Mouse (Mus musculus) hindbrain, embryonic 13.5 days (tissue): ENCODE measurements around the gene Slfn14. TPM values are rescaled to one million over a fixed set of nuclear protein-coding genes. Genes with fewer than 3 reads are reported as not detected.
"Not testable (repeated sequence)": the region's sequence is repeated elsewhere in the genome, so short reads cannot be mapped to it uniquely, and the experiment has no call there.

ENCODE experiments used
- ATAC-seq: fragments of 200-750 bp; cut with Nextera tagmentation; 2 replicates; pipeline ENCODE4 v1.8.0; 2017; ENCODE audit warnings: moderate TSS enrichment; ENCODE audit not compliant: low FRiP score
- H3K27ac ChIP-seq: fragments of 300-500 bp; sonication (generic); 2 replicates; pipeline ENCODE4 v1.5.1; 2015; ENCODE audit warnings: inconsistent platforms, mild to moderate bottlenecking, moderate library complexity
- H3K27me3 ChIP-seq: fragments of 300-500 bp; sonication (generic); 2 replicates; pipeline ENCODE4 v1.6.1; 2015; ENCODE audit warnings: mild to moderate bottlenecking, inconsistent platforms
- H3K36me3 ChIP-seq: fragments of 300-500 bp; sonication (generic); 2 replicates; pipeline ENCODE4 v1.6.1; 2015; ENCODE audit warnings: mild to moderate bottlenecking, inconsistent platforms
- H3K4me1 ChIP-seq: fragments of 300-500 bp; sonication (generic); replicated peaks from 2 replicates; pipeline ENCODE4 v1.6.1; 2015; ENCODE audit warnings: inconsistent platforms
- H3K4me2 ChIP-seq: fragments of 300-500 bp; sonication (generic); 2 replicates; pipeline ENCODE4 v1.6.1; 2015; ENCODE audit warnings: inconsistent platforms, mild to moderate bottlenecking, moderate library complexity
- H3K4me3 ChIP-seq: fragments of 300-500 bp; sonication (generic); 2 replicates; pipeline ENCODE4 v1.5.1; 2015; ENCODE audit warnings: mild to moderate bottlenecking, inconsistent platforms
- H3K9ac ChIP-seq: fragments of 300-500 bp; sonication (generic); 2 replicates; pipeline ENCODE4 v1.6.1; 2015; ENCODE audit warnings: mild to moderate bottlenecking, inconsistent platforms
- H3K9me3 ChIP-seq: fragments of 300-500 bp; sonication (generic); 2 replicates; pipeline ENCODE4 v1.6.1; 2016; ENCODE audit warnings: inconsistent platforms
- WGBS: fragments of 180-500 bp; shearing (Covaris S2); methylation state at CpG from one replicate; pipeline ENCODE4 v1.1.7; 2015; 5-methylcytosine and 5-hydroxymethylcytosine counted together
- polyA plus RNA-seq: library from polyadenylated mRNA; unstranded; fragments of >200 nt; fragmentation: Nextera tagmentation; extraction: Ambion mirVana; gene quantifications from 2 replicates; pipeline ENCODE4 v1.2.1, GENCODE M21; 2015

Slfn14 gene
- 0.04 and 0.17 TPM in 2 replicates for polyA plus RNA-seq

DNA sequence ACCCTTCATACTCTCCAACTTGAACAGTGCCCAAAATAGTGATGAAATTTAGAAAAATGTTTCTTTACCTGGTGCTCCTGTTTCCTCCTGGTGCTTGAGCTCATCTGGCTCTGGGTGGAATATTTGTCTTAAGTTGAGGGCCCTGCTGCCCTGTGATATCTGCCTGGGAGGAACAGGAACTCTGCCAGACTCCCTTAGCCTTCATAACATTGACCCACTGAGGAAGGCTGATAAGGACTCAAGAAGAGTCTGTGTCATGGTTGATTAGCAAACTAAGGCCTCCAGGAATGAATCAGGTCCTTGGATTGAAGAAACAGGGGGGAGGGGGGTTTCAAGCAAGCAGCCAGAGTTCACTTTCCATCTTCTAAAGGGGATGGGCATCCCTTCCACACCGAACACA lies at the start of gene Slfn14:
Slfn14 (minus strand) TSS at position 161 of the 400 bp plus-strand sequence.
- Histone ChIP-seq H3K27me3 (no peaks in the 10 kb centered on the region; the same call in 1 of the 2 replicates), H3K9ac (no peak within 1 kb of the TSS), H3K9me3 (no peaks in the 10 kb centered on the region), H3K27ac (no peak within 1 kb of the TSS), H3K36me3 (no peaks in the 10 kb centered on the region), H3K4me2 (no peak within 1 kb of the TSS), H3K4me3 (no peak within 1 kb of the TSS), H3K4me1 (peaks cover 5% of the 10 kb centered on the region)
- ATAC-seq: no peak
- WGBS: 90% methylated on average over 1 of the region's 1 CpGs

DNA sequence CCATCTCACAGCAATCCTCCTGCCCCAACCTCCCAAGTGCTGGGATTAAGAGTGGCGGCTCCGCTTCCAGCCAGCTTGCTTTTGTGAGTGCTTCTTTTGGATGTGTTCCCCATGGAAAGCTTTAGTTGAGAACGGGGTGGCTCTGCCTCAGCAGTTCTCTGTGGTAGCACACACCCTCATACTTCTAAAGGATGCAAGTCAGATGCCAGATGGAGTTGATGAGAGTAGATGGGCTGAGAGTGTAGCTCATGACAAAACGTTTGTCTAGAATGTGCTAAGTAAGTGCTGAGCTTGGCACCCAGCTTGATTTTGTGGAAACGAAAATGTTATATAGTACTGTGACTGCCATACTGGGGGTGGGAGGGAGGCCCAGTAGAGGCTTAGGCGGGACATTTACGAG lies 49.3 kb upstream of the Slfn14 start:
- Histone ChIP-seq H3K4me3 (no peak overlapping the region), H3K36me3 (peaks cover 70% of the 10 kb centered on the region)
- no peak for ATAC-seq

DNA sequence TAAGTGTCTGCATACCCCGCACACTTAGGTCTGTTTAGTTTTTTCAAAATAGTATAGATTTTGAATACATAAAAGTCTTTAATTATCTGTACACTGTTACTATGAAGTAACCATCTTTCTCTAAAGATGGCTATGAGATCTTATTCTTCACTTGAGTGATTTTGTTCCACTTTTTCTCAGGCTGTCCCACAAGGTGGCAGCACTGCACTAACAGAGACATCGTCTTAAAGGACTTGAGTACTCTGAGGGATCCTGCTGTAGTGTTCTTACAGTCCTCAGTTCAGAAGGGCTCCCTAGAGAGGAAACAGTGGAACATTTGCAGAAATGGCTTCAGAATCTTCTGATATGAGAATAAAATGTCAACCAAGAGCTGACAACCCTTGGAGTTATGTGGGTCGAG lies 40.9 kb upstream of the Slfn14 start:
- no peaks in the 10 kb centered on the region for H3K4me1 ChIP-seq
- no peak for ATAC-seq
- H3K9me3 ChIP-seq: no peaks in the 10 kb centered on the region
- no peak overlapping the region for H3K9ac ChIP-seq
- H3K27me3 ChIP-seq: no peaks in the 10 kb centered on the region
- no peak overlapping the region for H3K27ac ChIP-seq
- no peak overlapping the region for H3K4me3 ChIP-seq
- H3K36me3 ChIP-seq: peaks cover 68% of the 10 kb centered on the region
- WGBS: 62% methylated on average over 3 of the region's 3 CpGs
- no peak overlapping the region for H3K4me2 ChIP-seq

More for the DNA sequence above, 49.3 kb upstream of the Slfn14 start:
- Histone ChIP-seq H3K27ac (no peak overlapping the region), H3K4me1 (no peaks in the 10 kb centered on the region), H3K27me3 (no peaks in the 10 kb centered on the region), H3K9me3 (no peaks in the 10 kb centered on the region), H3K4me2 (no peak overlapping the region), H3K9ac (no peak overlapping the region)
- 88% methylated on average over 7 of the region's 7 CpGs for WGBS

DNA sequence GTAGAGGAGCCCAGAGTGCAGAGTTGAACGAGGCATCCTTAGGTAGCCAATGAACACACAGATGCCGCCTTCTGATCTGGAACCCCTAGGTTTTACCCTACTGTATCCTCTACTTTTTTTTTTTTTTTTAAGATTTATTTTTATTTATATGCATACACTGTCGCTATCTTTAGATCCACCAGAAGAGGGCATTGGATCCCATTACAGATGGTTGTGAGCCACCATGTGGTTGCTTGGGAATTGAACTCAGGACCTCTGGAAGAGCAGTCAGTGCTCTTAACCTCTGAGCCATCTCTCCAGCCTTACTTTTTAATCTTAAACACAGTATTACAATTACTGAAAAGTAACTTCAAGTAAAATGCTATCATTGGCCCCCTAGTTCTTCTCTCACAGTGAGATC lies 40.2 kb upstream of the Slfn14 start:
- H3K9me3 ChIP-seq, H3K27ac ChIP-seq, H3K4me3 ChIP-seq, H3K4me1 ChIP-seq, H3K4me2 ChIP-seq, H3K9ac ChIP-seq, ATAC-seq, H3K27me3 ChIP-seq: not testable (repeated sequence)
- WGBS: 86% methylated on average over 3 of the region's 3 CpGs
- H3K36me3 ChIP-seq: peaks cover 75% of the 10 kb centered on the region

DNA sequence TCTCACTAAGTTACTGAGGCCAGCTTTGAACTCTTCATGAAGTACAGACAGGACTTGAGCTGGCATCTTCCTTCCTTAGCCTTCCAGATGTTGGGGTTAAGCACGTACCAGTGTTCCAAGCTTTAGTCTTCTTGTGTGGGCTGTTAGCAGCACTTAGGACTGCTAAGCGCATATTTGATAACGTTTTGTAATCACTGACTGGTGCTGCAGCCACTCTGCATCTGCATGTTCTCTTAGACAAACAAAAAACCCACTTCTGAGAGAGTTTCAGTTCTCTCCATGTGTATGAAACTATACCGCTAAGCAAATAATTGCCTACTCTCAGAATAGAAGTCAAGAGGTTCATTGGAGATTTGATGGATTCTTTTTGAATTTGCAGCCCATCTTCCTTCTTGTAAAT lies 32.5 kb upstream of the Slfn14 start:
- 93% methylated on average over 4 of the region's 4 CpGs for WGBS
- H3K9me3 ChIP-seq: no peaks in the 10 kb centered on the region
- no peak for ATAC-seq
- no peaks in the 10 kb centered on the region for H3K27me3 ChIP-seq
- no peak overlapping the region for H3K9ac ChIP-seq
- no peak overlapping the region for H3K4me2 ChIP-seq
- no peak overlapping the region for H3K4me3 ChIP-seq
- H3K36me3 ChIP-seq: peaks cover 83% of the 10 kb centered on the region
- no peak overlapping the region for H3K27ac ChIP-seq
- H3K4me1 ChIP-seq: no peaks in the 10 kb centered on the region

DNA sequence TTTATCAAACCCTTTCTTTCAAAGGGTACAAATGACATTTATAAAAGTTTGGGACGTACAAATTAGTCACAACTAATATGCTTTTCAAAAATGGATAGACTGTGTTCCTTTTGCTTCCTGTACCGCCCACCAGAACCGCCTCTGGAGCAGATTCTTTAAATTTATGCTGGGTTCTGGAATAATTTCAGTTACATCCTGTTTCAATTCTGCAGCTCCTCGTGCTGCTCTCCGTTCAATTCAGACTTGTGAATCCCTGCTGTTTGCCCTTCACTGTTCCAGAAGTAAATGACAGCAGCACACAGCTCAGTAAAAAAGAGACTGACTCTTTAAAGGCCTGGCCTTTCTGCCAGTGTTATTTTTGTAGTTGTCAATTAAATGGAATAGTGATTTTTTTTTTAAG lies 25.9 kb upstream of the Slfn14 start:
- Histone ChIP-seq H3K4me3 (no peak overlapping the region), H3K4me1 (no peaks in the 10 kb centered on the region), H3K27me3 (no peaks in the 10 kb centered on the region), H3K4me2 (no peak overlapping the region), H3K9me3 (no peaks in the 10 kb centered on the region), H3K36me3 (peaks cover 56% of the 10 kb centered on the region), H3K9ac (no peak overlapping the region), H3K27ac (no peak overlapping the region)
- 73% methylated on average over 5 of the region's 5 CpGs for WGBS
- no peak for ATAC-seq

DNA sequence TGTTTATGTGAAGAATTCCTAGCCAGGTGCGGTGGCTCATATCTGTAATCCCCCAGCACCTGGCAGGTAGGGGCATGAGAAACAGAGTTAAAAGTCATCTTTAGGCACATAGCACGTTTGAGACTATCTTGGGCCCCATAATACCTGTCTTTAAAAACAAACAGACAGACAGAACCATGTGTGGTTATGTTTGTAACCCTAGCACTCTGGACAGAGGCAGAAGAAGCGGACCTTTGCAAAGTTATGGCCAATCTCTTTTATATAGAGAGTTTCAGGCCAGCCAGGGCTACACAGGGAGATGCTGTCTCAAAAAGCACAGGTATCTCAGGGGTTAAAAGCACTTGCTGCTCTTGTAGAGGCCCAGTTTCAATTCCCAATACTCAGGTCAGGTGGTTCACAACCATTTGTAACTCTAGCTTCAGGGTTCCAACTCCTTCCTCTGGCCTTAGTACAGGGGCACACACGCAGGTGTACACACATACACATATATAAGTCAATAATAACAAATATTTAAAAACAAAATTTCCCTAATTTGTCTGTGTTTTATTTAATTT lies 20.3 kb upstream of the Slfn14 start:
- Histone ChIP-seq H3K4me3 (no peak overlapping the region), H3K9me3 (no peaks in the 10 kb centered on the region), H3K4me1 (peaks cover 40% of the 10 kb centered on the region), H3K36me3 (peaks cover 25% of the 10 kb centered on the region), H3K27ac (no peak overlapping the region), H3K9ac (no peak overlapping the region), H3K27me3 (no peaks in the 10 kb centered on the region), H3K4me2 (no peak overlapping the region)
- whole genome bisulfite sequencing: 83% methylated on average over 4 of the region's 4 CpGs
- no peak for ATAC-seq

DNA sequence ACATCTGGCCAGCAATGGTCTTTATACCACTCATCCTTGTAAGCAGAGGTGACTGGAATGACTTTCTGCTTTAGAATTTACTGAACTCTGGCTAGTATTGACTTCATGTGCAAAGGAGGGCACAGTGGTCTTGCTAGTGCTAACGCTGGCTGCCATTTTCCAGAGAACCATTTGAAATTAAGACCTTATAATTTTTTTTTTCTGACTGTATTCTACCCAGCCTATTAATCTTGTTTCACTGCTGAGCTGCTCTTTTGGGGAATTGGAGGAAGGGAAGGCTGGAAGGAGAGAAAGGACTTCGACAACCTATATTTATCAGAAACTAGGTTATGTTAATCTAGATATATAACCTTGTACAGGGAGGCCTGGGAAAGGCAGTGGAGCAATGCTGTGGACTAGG lies 18.0 kb upstream of the Slfn14 start:
- 85% methylated on average over 2 of the region's 2 CpGs for WGBS
- no peaks in the 10 kb centered on the region for H3K27me3 ChIP-seq
- H3K36me3 ChIP-seq: peaks cover 16% of the 10 kb centered on the region
- no peak overlapping the region for H3K27ac ChIP-seq
- peak overlapping the region; percentile 93 for H3K4me3 ChIP-seq
- H3K4me2 ChIP-seq: peak overlapping the region; percentile 68
- ATAC-seq: no peak
- peaks cover 40% of the 10 kb centered on the region for H3K4me1 ChIP-seq
- H3K9ac ChIP-seq: peak overlapping the region; percentile 97; the same call in 1 of the 2 replicates
- no peaks in the 10 kb centered on the region for H3K9me3 ChIP-seq

DNA sequence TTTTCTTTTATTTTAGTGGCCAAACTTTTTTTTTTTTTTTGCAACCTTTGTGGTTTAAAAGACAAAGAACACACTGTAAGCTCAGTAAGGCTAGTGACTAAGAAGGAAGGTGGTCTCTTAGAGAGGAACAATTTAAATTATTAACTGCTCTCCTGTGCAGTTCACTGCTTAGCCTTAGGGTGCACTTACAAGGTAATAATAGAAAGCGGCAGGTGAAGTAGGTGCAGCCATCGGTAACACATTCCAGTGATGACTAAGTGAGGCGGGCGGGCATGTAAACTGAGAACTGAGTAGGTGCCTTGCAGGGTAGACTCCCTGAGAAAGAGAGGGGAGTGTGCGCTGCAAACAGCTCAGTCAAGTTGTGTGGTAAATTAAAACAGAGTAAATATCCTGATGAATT lies 17.2 kb upstream of the Slfn14 start:
- no peak for ATAC-seq
- Histone ChIP-seq H3K36me3 (peaks cover 9% of the 10 kb centered on the region), H3K4me2 (peak overlapping the region; percentile 68), H3K27me3 (no peaks in the 10 kb centered on the region), H3K9ac (peak overlapping the region; percentile 97), H3K4me3 (peak overlapping the region; percentile 93), H3K27ac (no peak overlapping the region), H3K9me3 (no peaks in the 10 kb centered on the region), H3K4me1 (peaks cover 40% of the 10 kb centered on the region)
- 64% methylated on average over 5 of the region's 5 CpGs for WGBS

DNA sequence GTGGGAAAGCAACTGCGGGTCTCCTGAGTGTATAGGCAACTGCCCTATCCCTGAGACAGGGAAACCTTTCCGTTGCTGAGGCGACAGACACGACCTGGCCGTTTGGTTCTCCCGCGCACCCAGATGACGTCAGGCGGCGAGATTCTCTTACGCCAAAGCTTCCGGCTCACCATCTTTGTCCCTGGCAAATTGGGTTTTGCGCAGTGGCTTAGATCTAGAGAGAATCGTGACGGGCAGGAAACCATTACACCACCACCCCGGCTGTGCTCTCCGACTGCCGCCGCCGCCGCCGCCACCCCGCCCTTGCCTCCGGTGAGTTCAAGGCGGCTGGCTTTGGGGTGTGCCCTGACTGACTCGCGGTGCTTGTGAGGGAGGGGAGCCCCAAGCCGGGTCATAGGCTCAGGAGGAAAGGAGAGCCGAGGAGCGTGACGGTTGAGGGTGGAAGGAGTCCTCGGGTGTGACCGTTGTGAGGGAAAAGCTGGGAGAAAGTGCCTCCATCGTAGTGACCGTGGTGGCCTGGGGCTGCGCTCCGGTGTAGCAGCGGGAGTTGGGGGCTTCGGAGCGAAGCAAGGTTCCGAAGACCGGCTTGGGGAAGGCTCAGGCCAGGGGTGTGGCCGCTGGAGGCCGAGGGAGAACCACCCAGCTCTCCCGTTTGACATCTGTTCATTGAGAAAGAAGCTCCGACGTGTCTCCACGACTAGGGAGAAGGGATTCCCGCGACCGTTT lies 16.2 kb upstream of the Slfn14 start, which contains the start of gene Pex12:
Pex12 (minus strand) TSS at position 61 of the 726 bp plus-strand sequence.
- peak within 1 kb of the TSS; percentile 99 for H3K27ac ChIP-seq
- no peaks in the 10 kb centered on the region for H3K27me3 ChIP-seq
- peaks cover 46% of the 10 kb centered on the region for H3K4me1 ChIP-seq
- no peaks in the 10 kb centered on the region for H3K9me3 ChIP-seq
- under 1% methylated on average over 50 of the region's 51 CpGs for WGBS
- peak within 1 kb of the TSS; percentile 68 for H3K4me2 ChIP-seq
- ATAC-seq: peak; percentile 81
- H3K4me3 ChIP-seq: peak within 1 kb of the TSS; percentile 93
- no peaks in the 10 kb centered on the region for H3K36me3 ChIP-seq
- H3K9ac ChIP-seq: peak within 1 kb of the TSS; percentile 97

DNA sequence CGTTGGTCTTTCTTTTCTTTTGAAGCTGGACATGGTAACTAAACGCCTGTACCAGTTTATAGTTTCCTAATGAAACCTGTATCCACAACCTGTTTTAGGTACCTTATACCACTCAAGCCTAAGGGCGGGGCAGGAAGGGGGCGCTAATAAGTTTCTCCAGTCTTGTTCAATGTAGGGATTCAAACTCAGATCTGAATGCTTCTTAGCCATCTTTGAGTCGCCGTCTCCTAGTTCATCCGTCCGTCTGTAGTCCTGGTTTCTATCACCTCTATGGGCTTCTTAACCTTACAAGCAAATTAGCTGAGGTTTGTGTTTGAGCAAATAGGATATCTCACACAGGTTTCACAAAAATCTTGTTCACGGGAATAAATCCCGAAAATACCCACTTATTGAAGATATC lies 15.6 kb upstream of the Slfn14 start:
- Histone ChIP-seq H3K9ac (peak overlapping the region; percentile 97), H3K9me3 (no peaks in the 10 kb centered on the region), H3K27me3 (no peaks in the 10 kb centered on the region), H3K4me1 (peaks cover 52% of the 10 kb centered on the region), H3K27ac (peak overlapping the region; percentile 99), H3K4me2 (peak overlapping the region; percentile 68), H3K36me3 (no peaks in the 10 kb centered on the region), H3K4me3 (peak overlapping the region; percentile 93)
- WGBS: 6% methylated on average over 10 of the region's 10 CpGs
- no peak for ATAC-seq

DNA sequence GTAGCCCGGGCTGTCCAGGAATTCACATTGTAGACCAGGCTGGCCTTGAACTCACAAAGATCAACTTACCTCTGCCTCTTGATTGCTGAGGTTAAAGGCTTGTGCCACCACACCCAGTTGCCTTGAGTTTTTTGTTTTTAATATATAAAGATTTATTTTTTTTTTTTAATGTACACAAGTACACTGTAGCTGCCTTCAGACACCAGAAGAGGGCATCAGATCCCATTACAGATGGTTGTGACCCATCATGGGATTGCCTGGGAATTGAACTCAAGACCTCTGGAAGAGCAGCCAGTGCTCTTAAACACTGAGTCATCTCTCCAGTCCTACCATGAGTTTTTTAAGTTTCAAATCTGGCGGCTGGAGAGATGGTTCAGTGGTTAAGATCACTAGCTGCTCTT lies 14.9 kb upstream of the Slfn14 start:
- Histone ChIP-seq H3K36me3 (peaks cover 4% of the 10 kb centered on the region), H3K27ac (no peak overlapping the region), H3K9me3 (no peaks in the 10 kb centered on the region), H3K27me3 (no peaks in the 10 kb centered on the region), H3K4me2 (no peak overlapping the region), H3K9ac (no peak overlapping the region), H3K4me1 (peaks cover 52% of the 10 kb centered on the region), H3K4me3 (no peak overlapping the region)
- WGBS: 66% methylated on average over 2 of the region's 2 CpGs
- no peak for ATAC-seq

DNA sequence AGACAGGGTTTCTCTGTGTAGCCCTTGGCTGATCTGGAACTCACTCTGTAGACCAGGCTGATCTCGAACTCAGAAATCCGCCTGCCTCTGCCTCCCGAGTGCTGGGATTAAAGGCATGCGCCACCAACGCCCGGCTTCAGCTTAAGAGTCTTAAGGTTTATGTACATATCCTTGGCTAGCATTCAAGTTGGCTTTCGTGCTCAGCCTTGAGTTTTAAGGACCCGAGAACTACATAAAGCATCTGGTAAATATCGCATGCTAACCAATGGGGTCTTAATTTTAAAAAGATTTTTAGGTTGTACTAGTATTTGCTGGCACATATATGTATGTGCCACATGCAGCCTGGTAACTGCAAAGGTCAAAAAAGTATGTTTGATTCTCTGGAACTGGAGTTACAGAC lies 13.2 kb upstream of the Slfn14 start:
- Histone ChIP-seq H3K27ac (no peak overlapping the region), H3K4me1 (peaks cover 43% of the 10 kb centered on the region), H3K36me3 (peaks cover 18% of the 10 kb centered on the region), H3K4me3 (no peak overlapping the region), H3K27me3 (no peaks in the 10 kb centered on the region), H3K4me2 (peak overlapping the region; percentile 13; the same call in 1 of the 2 replicates), H3K9me3 (no peaks in the 10 kb centered on the region), H3K9ac (no peak overlapping the region)
- no peak for ATAC-seq
- 93% methylated on average over 9 of the region's 9 CpGs for WGBS
